In genomic region chr11:62387608-62388330, GRCm38 (mm10) we compare ENCODE assay signal across 25 mouse cellular contexts.
A peak's percentile ranks its signal among the peaks of the same experiment; 100 is the strongest.
DNase-seq lines count a peak whose midpoint lies in the region; ATAC-seq and TF ChIP-seq lines count a peak whose summit lies in the region.
"Had no signal": no experiment of that assay in that cellular context is flagged by ENCODE, and none has a peak within 500 bp of the region (broad histone marks: within the 10 kb centered on the region; RNA-seq: fewer than 3 reads in every experiment).

No protein-coding gene starts in this region.

- 0 out of 2 replicates have a peak, but pooled peaks cover 4% of the 10 kb centered on the region for H3K4me1 ChIP-seq in midbrain, embryonic 12.5 days
- no peaks in the 10 kb centered on the region for H3K4me1 ChIP-seq in midbrain, embryonic 14.5 days (ENCODE audit: control insufficient read depth, insufficient read depth, low read length)
- no peaks in the 10 kb centered on the region for H3K4me1 ChIP-seq in liver, postnatal 0 days (ENCODE audit: insufficient read depth)
- H3K4me1 ChIP-seq: forebrain, embryonic 10.5 days; forebrain, embryonic 15.5 days; heart, embryonic 12.5 days; heart, embryonic 15.5 days; hindbrain, embryonic 10.5 days; intestine, embryonic 15.5 days had no signal

- no peak overlapping the region for H3K4me3 ChIP-seq in midbrain, embryonic 12.5 days
- no peak overlapping the region for H3K4me3 ChIP-seq in midbrain, embryonic 14.5 days (replicated peaks; ENCODE audit: low read depth, low read length)
- no peak overlapping the region for H3K4me3 ChIP-seq in liver, postnatal 0 days (ENCODE audit: low read depth, low read length)
- H3K4me3 ChIP-seq: forebrain, embryonic 10.5 days; forebrain, embryonic 15.5 days; heart, embryonic 12.5 days; heart, embryonic 15.5 days; hindbrain, embryonic 10.5 days; intestine, embryonic 15.5 days had no signal

- no peak for ATAC-seq in midbrain, embryonic 12.5 days (ENCODE audit: low FRiP score, low read depth)
- ATAC-seq in midbrain, embryonic 14.5 days (ENCODE audit: low FRiP score, low TSS enrichment) = no peak
- peak; percentile 32 for ATAC-seq in CD4-positive, CD25-positive, alpha-beta regulatory T cell, adult 4 months
- ATAC-seq in common myeloid progenitor, adult 5-6 weeks (replicated peaks; ENCODE audit: low read depth, poor library complexity, severe bottlenecking) = 0 out of 2 replicates have a peak, but pooled peaks have one; percentile 11
- ATAC-seq in liver, postnatal 0 days = no peak
- ATAC-seq: forebrain, embryonic 15.5 days; intestine, embryonic 15.5 days had no signal

- 0 out of 2 replicates have a peak overlapping the region, but pooled peaks have one; percentile 17 for H3K27ac ChIP-seq in midbrain, embryonic 12.5 days (replicated peaks)
- H3K27ac ChIP-seq in midbrain, embryonic 14.5 days (replicated peaks; ENCODE audit: low read depth, low read length) = no peak overlapping the region
- H3K27ac ChIP-seq in liver, postnatal 0 days (ENCODE audit: low read depth) = no peak overlapping the region
- H3K27ac ChIP-seq: forebrain, embryonic 10.5 days; forebrain, embryonic 15.5 days; heart, embryonic 15.5 days; hindbrain, embryonic 10.5 days; hindbrain, embryonic 14.5 days; intestine, embryonic 15.5 days had no signal

- H3K4me2 ChIP-seq in midbrain, embryonic 12.5 days (replicated peaks) = no peak overlapping the region
- no peak overlapping the region for H3K4me2 ChIP-seq in midbrain, embryonic 14.5 days (ENCODE audit: low read length)
- no peak overlapping the region for H3K4me2 ChIP-seq in liver, postnatal 0 days (ENCODE audit: low read depth, low read length)
- H3K4me2 ChIP-seq: forebrain, embryonic 15.5 days; heart, embryonic 12.5 days; heart, embryonic 15.5 days; hindbrain, embryonic 14.5 days; intestine, embryonic 15.5 days had no signal

- H3K9me3 ChIP-seq in midbrain, embryonic 12.5 days = no peaks in the 10 kb centered on the region
- no peaks in the 10 kb centered on the region for H3K9me3 ChIP-seq in midbrain, embryonic 14.5 days (ENCODE audit: control insufficient read depth, low read length)
- no peaks in the 10 kb centered on the region for H3K9me3 ChIP-seq in liver, postnatal 0 days (ENCODE audit: low read length)
- H3K9me3 ChIP-seq: forebrain, embryonic 10.5 days; forebrain, embryonic 15.5 days; G1E; heart, embryonic 12.5 days; heart, embryonic 15.5 days; hindbrain, embryonic 10.5 days; intestine, embryonic 15.5 days had no signal

- peaks cover 52% of the 10 kb centered on the region for H3K36me3 ChIP-seq in midbrain, embryonic 12.5 days
- H3K36me3 ChIP-seq in midbrain, embryonic 14.5 days (ENCODE audit: control insufficient read depth, insufficient read depth, low read length) = peaks cover 68% of the 10 kb centered on the region
- peaks cover 58% of the 10 kb centered on the region for H3K36me3 ChIP-seq in liver, postnatal 0 days (replicated peaks; ENCODE audit: insufficient read depth, low read length)

- H3K9ac ChIP-seq in midbrain, embryonic 12.5 days (replicated peaks) = no peak overlapping the region
- no peak overlapping the region for H3K9ac ChIP-seq in midbrain, embryonic 14.5 days (replicated peaks; ENCODE audit: low read length)
- H3K9ac ChIP-seq in liver, postnatal 0 days (replicated peaks) = no peak overlapping the region
- H3K9ac ChIP-seq: forebrain, embryonic 15.5 days; heart, embryonic 12.5 days; heart, embryonic 15.5 days; hindbrain, embryonic 14.5 days; intestine, embryonic 15.5 days had no signal

- H3K27me3 ChIP-seq in midbrain, embryonic 12.5 days = no peaks in the 10 kb centered on the region
- no peaks in the 10 kb centered on the region for H3K27me3 ChIP-seq in midbrain, embryonic 14.5 days (ENCODE audit: control insufficient read depth, insufficient read depth, low read length)
- no peaks in the 10 kb centered on the region for H3K27me3 ChIP-seq in liver, postnatal 0 days (ENCODE audit: insufficient read depth, low read length)
- H3K27me3 ChIP-seq: forebrain, embryonic 15.5 days; heart, embryonic 12.5 days; heart, embryonic 15.5 days; intestine, embryonic 15.5 days had no signal

- no peak for TF ChIP-seq CTCF in liver, postnatal 0 days (IDR thresholded peaks at IDR 0.05; ENCODE audit: low read depth)

- no peak for DNase-seq in midbrain, embryonic 14.5 days
- no peak for DNase-seq in urinary bladder, postnatal 14 days (ENCODE audit: low spot score)
- DNase-seq in liver, postnatal 0 days = no peak
- DNase-seq: adrenal gland, adult 2 months; adrenal gland, postnatal 14 days; cerebellum, adult 11 months; cerebellum, adult 2 months; cerebellum, adult 9-11 months; cerebellum, postnatal 25 days; gastrocnemius, postnatal 25 days; heart, adult 18-20 months; heart, postnatal 10 days; heart, postnatal 36 days; kidney, adult 11 months had no signal

- WGBS in midbrain, embryonic 12.5 days = 93% methylated on average over 10 of the region's 10 CpGs
- 90% methylated on average over 10 of the region's 10 CpGs for WGBS in midbrain, embryonic 14.5 days
- WGBS in liver, postnatal 0 days (ENCODE audit: insufficient replicate concordance) = 85% methylated on average over 10 of the region's 10 CpGs

- no peak for TF ChIP-seq EP300 in liver, postnatal 0 days (IDR thresholded peaks at IDR 0.05; ENCODE audit: low read depth)

Comparison
In these comparisons a context has a peak if more than half of its experiments do, and no peak if none do; other contexts are left out.
1. ATAC-seq: peak in CD4-positive, CD25-positive, alpha-beta regulatory T cell, adult 4 months (single experiment) and common myeloid progenitor, adult 5-6 weeks (single experiment); none in midbrain, embryonic 12.5 days (single experiment), midbrain, embryonic 14.5 days (single experiment) and liver, postnatal 0 days (single experiment).